Mouse (Mus musculus) kidney, adult 2 months (tissue): ENCODE data around the gene Ncln.

ENCODE experiments used
- CTCF ChIP-seq: fragments of 200-500 bp; conservative IDR thresholded peaks from 2 replicates; pipeline ENCODE4 v1.5.1; 2011; ENCODE audit warnings: low read depth, mild to moderate bottlenecking, control low read depth, low read length, moderate library complexity, mixed read lengths; ENCODE audit not compliant: insufficient read depth, insufficient read length
- POLR2A ChIP-seq: fragments of 200-500 bp; IDR thresholded peaks from one replicate; pipeline ENCODE4 v1.6.1; 2011; ENCODE audit warnings: low read depth, low read length, control low read depth

DNA sequence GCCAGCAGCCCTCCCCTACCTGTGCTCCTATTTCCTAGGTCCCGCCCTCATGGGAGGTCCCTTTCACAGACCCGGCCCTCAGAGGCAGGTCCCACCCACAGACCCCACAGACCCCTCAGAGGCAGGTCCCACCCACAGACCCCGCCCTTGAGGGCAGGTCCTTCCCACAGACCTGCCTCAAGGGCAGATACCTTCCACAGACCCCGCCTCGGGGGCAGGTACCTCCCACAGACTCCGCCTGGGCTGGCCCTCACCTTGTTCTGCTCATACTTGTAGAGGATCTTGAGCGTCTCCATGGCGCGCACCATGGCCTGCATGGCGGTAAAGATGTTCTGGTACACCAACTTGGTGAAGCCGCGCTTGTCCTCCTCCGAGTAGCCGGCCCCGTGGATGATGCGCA is 38.6 kb upstream of the Ncln start:
- no peak for TF ChIP-seq CTCF
- TF ChIP-seq POLR2A, result no peak
